Mouse (Mus musculus): ENCODE data around the gene Scgb2b18. TPM values are rescaled to one million over a fixed set of nuclear protein-coding genes. Genes with fewer than 3 reads are reported as not detected.

The Scgb2b18 gene
- total RNA-seq (2023): not detected

GRCm38 (mm10) chr7:33173764-33174163 is at the start of gene Scgb2b18:
Scgb2b18 (minus strand) TSS chr7:33173864.

GRCm38 (mm10) chr7:33185268-33185667 is 11.6 kb upstream of the Scgb2b18 start, which contains the start of gene Scgb1b18:
Scgb1b18 (plus strand) TSS chr7:33185568.

Other genes with a start within 250 kb of the Scgb2b18 start
- not detected for gene Scgb2b17, start 117.3 kb downstream of the Scgb2b18 start, total RNA-seq (2023)
- gene Scgb1b17, start 110.4 kb downstream of the Scgb2b18 start, total RNA-seq (2023): not detected
- gene Scgb1b18, start 11.7 kb upstream of the Scgb2b18 start, total RNA-seq (2023): not detected
- not detected for gene Scgb2b19, start 106.5 kb upstream of the Scgb2b18 start, total RNA-seq (2023)
- not detected for gene Scgb1b19, start 113.4 kb upstream of the Scgb2b18 start, total RNA-seq (2023)
- gene Scgb2b20, start 192.5 kb upstream of the Scgb2b18 start, total RNA-seq (2023): not detected
- gene Scgb1b20, start 199.4 kb upstream of the Scgb2b18 start, total RNA-seq (2023): not detected

All from CD4-positive naive resting alpha-beta T cell, adult 76 days (primary cell).